Mouse (Mus musculus) G1E (cell line): ENCODE results near the gene Dusp18. TPM values are rescaled to one million over a fixed set of nuclear protein-coding genes. Genes with fewer than 3 reads are reported as not detected.

Experiments used
- ATAC-seq: 2 replicates; pipeline ENCODE4 v1.8.0; 2016; ENCODE audit warnings: mild to moderate bottlenecking; ENCODE audit not compliant: insufficient number of reproducible peaks, poor library complexity, low FRiP score, severe bottlenecking; ENCODE audit errors: extremely low read depth
- DNase-seq: peaks from one replicate; pipeline ENCODE4 v3.0.0; 2012; ENCODE audit warnings: low spot score
- H3K27me3 ChIP-seq: 2 replicates; pipeline ENCODE4 v1.6.1; 2012; ENCODE audit warnings: mild to moderate bottlenecking, low read length, inconsistent platforms; ENCODE audit not compliant: insufficient read depth
- H3K36me3 ChIP-seq: replicated peaks from 2 replicates; pipeline ENCODE3; 2012; ENCODE audit warnings: mild to moderate bottlenecking, inconsistent platforms
- H3K4me1 ChIP-seq: 2 replicates; pipeline ENCODE4 v1.6.1; 2012; ENCODE audit warnings: low read depth, low read length, inconsistent platforms, mixed read lengths; ENCODE audit not compliant: insufficient read depth
- H3K4me3 ChIP-seq: 2 replicates; pipeline ENCODE4 v1.5.1; 2012; ENCODE audit warnings: low read depth, mild to moderate bottlenecking, inconsistent platforms, low read length, moderate library complexity, mixed read lengths
- H3K9me3 ChIP-seq: replicated peaks from 2 replicates; pipeline ENCODE4 v1.6.1; 2012; ENCODE audit warnings: inconsistent platforms
- CTCF ChIP-seq: IDR thresholded peaks from 2 replicates; pipeline ENCODE4 v1.5.1; 2012; ENCODE audit warnings: low read depth, low read length, inconsistent platforms, mixed read lengths
- GATA1 ChIP-seq: IDR thresholded peaks from 2 replicates; pipeline ENCODE4 v1.6.1; 2012; ENCODE audit warnings: borderline replicate concordance, low read length, inconsistent platforms, mixed read lengths
- GATA2 ChIP-seq: IDR thresholded peaks from 2 replicates; pipeline ENCODE4 v1.6.1; 2012; ENCODE audit warnings: low read depth, low read length, inconsistent platforms, borderline replicate concordance
- POLR2AphosphoS5 ChIP-seq: IDR thresholded peaks from 2 replicates; pipeline ENCODE4 v1.6.1; 2012; ENCODE audit warnings: low read depth, low read length, inconsistent platforms; ENCODE audit not compliant: insufficient replicate concordance
- TAL1 ChIP-seq: conservative IDR thresholded peaks from 2 replicates; pipeline ENCODE4 v1.6.1; 2012; ENCODE audit warnings: low read depth, low read length, inconsistent platforms, mixed read lengths
- polyA plus RNA-seq: library from polyadenylated mRNA; stranded (reverse); fragments of >175 nt; gene quantifications from 2 replicates; pipeline ENCODE4 v1.2.3, GENCODE M21; 2012
- total RNA-seq, 2 experiments: library from RNA; stranded (forward) in 1 of 2; stranded (reverse) in 1 of 2; fragments of 200-1000 nt in 1 of 2; fragments of >200 nt in 1 of 2; fragmentation: Nextera tagmentation in 1 of 2; gene quantifications; 2 replicates each; pipeline ENCODE4 v1.2.3; 2014 to 2017

Dusp18 gene
- total and polyA plus RNA-seq, 3 experiments: 0.11 TPM; not detected in 2

GRCm38 (mm10) chr11:3946386-3946785 is 51.3 kb downstream of the Dusp18 start:
- peaks cover 6% of the 10 kb centered on the region; the same call in 1 of the 2 replicates for H3K27me3 ChIP-seq
- H3K4me3 ChIP-seq: no peak overlapping the region
- DNase-seq (no peak), ATAC-seq (no peak)
- H3K36me3 ChIP-seq: no peaks in the 10 kb centered on the region
- H3K4me1 ChIP-seq: no peaks in the 10 kb centered on the region
- no peak for TF ChIP-seq TAL1
- no peak for TF ChIP-seq POLR2AphosphoS5
- TF ChIP-seq CTCF: no peak
- no peak for TF ChIP-seq GATA2
- no peak for TF ChIP-seq GATA1
- no peaks in the 10 kb centered on the region for H3K9me3 ChIP-seq

Other genes starting within 250 kb of the Dusp18 start
- gene Morc2a, start 246.0 kb upstream of the Dusp18 start, total RNA-seq (2014; fragmentation: Nextera tagmentation): 18.5 and 24.0 TPM in 2 replicates
- gene Morc2a, start 246.0 kb upstream of the Dusp18 start, total RNA-seq (2017): 13.3 and 13.8 TPM in 2 replicates
- 2.7 and 3.1 TPM in 2 replicates for gene Morc2a, start 246.0 kb upstream of the Dusp18 start, polyA plus RNA-seq
- not detected in 2 replicates for gene Osbp2, start 31.3 kb upstream of the Dusp18 start, total RNA-seq (2014; fragmentation: Nextera tagmentation)
- 0.12 and 0.22 TPM in 2 replicates for gene Osbp2, start 31.3 kb upstream of the Dusp18 start, total RNA-seq (2017)
- not detected in 2 replicates for gene Osbp2, start 31.3 kb upstream of the Dusp18 start, polyA plus RNA-seq
- not detected in 2 replicates for gene 4921536K21Rik, start 142 bp upstream of the Dusp18 start, total RNA-seq (2014; fragmentation: Nextera tagmentation)
- gene 4921536K21Rik, start 142 bp upstream of the Dusp18 start, total RNA-seq (2017): 0.05 TPM in 1 of 2 replicates, not detected in the other
- gene 4921536K21Rik, start 142 bp upstream of the Dusp18 start, polyA plus RNA-seq: not detected in 2 replicates
- not detected in 2 replicates for gene Slc35e4, start 19.4 kb downstream of the Dusp18 start, total RNA-seq (2014; fragmentation: Nextera tagmentation)
- 0.05 TPM in 1 of 2 replicates, not detected in the other for gene Slc35e4, start 19.4 kb downstream of the Dusp18 start, total RNA-seq (2017)
- gene Slc35e4, start 19.4 kb downstream of the Dusp18 start, polyA plus RNA-seq: not detected in 2 replicates
- 5.4 and 7.1 TPM in 2 replicates for gene Tcn2, start 36.9 kb downstream of the Dusp18 start, total RNA-seq (2014; fragmentation: Nextera tagmentation)
- gene Tcn2, start 36.9 kb downstream of the Dusp18 start, total RNA-seq (2017): 9.2 and 10.3 TPM in 2 replicates
- gene Tcn2, start 36.9 kb downstream of the Dusp18 start, polyA plus RNA-seq: 0.22 and 0.36 TPM in 2 replicates
- gene Pes1, start 68.7 kb downstream of the Dusp18 start, total RNA-seq (2014; fragmentation: Nextera tagmentation): 127 and 141 TPM in 2 replicates
- 166 and 213 TPM in 2 replicates for gene Pes1, start 68.7 kb downstream of the Dusp18 start, total RNA-seq (2017)
- 36.3 and 73.0 TPM in 2 replicates for gene Pes1, start 68.7 kb downstream of the Dusp18 start, polyA plus RNA-seq
- not detected in 2 replicates for gene 4930556J24Rik, start 81.5 kb downstream of the Dusp18 start, total RNA-seq (2014; fragmentation: Nextera tagmentation)
- gene 4930556J24Rik, start 81.5 kb downstream of the Dusp18 start, total RNA-seq (2017): 0.12 and 0.16 TPM in 2 replicates
- gene 4930556J24Rik, start 81.5 kb downstream of the Dusp18 start, polyA plus RNA-seq: not detected in 2 replicates
- gene Gal3st1, start 88.4 kb downstream of the Dusp18 start, total RNA-seq (2014; fragmentation: Nextera tagmentation): not detected in 2 replicates
- gene Gal3st1, start 88.4 kb downstream of the Dusp18 start, total RNA-seq (2017): not detected in 2 replicates
- gene Gal3st1, start 88.4 kb downstream of the Dusp18 start, polyA plus RNA-seq: not detected in 2 replicates
- not detected in 2 replicates for gene Sec14l4, start 136.2 kb downstream of the Dusp18 start, total RNA-seq (2014; fragmentation: Nextera tagmentation)
- gene Sec14l4, start 136.2 kb downstream of the Dusp18 start, total RNA-seq (2017): 0.06 and 0.11 TPM in 2 replicates
- gene Sec14l4, start 136.2 kb downstream of the Dusp18 start, polyA plus RNA-seq: not detected in 2 replicates
- not detected in 2 replicates for gene Sec14l3, start 169.6 kb downstream of the Dusp18 start, total RNA-seq (2014; fragmentation: Nextera tagmentation)
- 0.11 TPM in 1 of 2 replicates, not detected in the other for gene Sec14l3, start 169.6 kb downstream of the Dusp18 start, total RNA-seq (2017)
- not detected in 2 replicates for gene Sec14l3, start 169.6 kb downstream of the Dusp18 start, polyA plus RNA-seq
- 5.4 and 6.5 TPM in 2 replicates for gene Mtfp1, start 200.2 kb downstream of the Dusp18 start, total RNA-seq (2014; fragmentation: Nextera tagmentation)
- 10.5 and 12.7 TPM in 2 replicates for gene Mtfp1, start 200.2 kb downstream of the Dusp18 start, total RNA-seq (2017)
- 12.3 and 14.2 TPM in 2 replicates for gene Mtfp1, start 200.2 kb downstream of the Dusp18 start, polyA plus RNA-seq
- gene Sec14l2, start 228.2 kb downstream of the Dusp18 start, total RNA-seq (2014; fragmentation: Nextera tagmentation): 13.7 and 13.8 TPM in 2 replicates
- gene Sec14l2, start 228.2 kb downstream of the Dusp18 start, total RNA-seq (2017): 4.6 and 6.6 TPM in 2 replicates
- 3.3 and 3.5 TPM in 2 replicates for gene Sec14l2, start 228.2 kb downstream of the Dusp18 start, polyA plus RNA-seq
- 2.8 and 4.0 TPM in 2 replicates for gene Rnf215, start 240.0 kb downstream of the Dusp18 start, total RNA-seq (2014; fragmentation: Nextera tagmentation)
- gene Rnf215, start 240.0 kb downstream of the Dusp18 start, total RNA-seq (2017): 10.5 and 12.9 TPM in 2 replicates
- 4.5 and 5.1 TPM in 2 replicates for gene Rnf215, start 240.0 kb downstream of the Dusp18 start, polyA plus RNA-seq